Mouse (Mus musculus) T-cell, adult 2 months (primary cell): ENCODE data around the gene Gm609.
"Not testable (repeated sequence)": the region's sequence is repeated elsewhere in the genome, so short reads cannot be mapped to it uniquely, and the experiment has no call there.

Experiments used
- DNase-seq: peaks from one replicate; pipeline ENCODE4 v3.0.0; 2022; ENCODE audit warnings: low spot score

The Gm609 gene

DNA sequence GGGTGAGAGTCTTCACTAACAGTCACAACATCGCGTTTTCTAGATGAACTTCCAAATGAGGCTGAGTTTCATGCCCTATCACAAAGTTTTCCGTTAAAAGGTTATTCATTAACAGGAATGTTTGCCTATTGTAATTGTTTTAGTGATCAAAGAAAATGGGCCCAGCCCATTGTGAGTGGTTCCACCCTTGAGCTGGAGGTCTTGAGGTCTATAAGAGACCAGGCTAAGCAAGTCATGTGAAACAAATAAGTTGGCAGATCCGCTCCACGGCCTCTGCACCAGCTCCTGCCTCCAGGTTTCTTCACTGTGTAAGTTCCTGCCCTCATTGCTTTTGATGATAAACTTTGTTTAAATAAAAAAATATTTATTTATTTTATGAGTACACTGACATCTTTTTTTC is at the start of gene Gm609:
Gm609 (minus strand) TSS at position 43 of the 400 bp plus-strand sequence.
- DNase-seq: no peak

DNA sequence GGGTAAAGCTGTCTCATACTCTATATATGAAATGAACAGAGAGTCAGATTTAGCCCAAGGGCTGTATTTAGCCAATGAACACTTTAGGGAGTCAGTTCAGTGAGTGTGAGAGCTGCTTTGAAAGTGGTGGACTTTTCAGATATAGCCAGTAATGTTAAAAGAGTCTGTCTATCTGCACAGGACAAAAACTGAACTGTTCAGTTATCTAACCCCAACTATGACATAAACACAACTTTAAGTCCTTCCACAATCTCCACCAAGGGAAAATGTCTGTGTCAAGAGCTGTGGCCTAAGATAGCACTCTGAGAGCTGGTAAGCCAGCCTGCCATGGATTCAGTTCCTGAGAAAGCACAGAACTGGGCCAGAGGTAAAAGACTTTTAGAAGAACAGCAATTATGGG is 49.3 kb upstream of the Gm609 start:
- DNase-seq: no peak

DNA sequence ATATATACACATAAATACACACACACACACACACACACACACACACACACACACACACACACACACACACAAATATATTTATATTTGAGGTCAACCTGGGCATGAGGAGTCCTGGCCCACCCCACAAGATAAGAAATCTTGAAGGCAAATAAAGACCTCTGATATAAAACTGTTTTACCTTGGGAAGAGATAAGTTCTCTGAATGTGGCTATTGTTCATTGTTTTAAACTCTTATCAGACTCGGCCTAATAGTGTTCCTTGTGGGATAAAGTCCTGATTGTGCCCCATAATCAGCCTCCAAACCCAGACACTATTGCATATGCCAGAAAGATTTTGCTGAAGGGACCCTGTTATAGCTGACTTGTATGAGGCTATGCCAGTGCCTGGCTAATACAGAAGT is 45.6 kb upstream of the Gm609 start:
- not testable (repeated sequence) for DNase-seq

DNA sequence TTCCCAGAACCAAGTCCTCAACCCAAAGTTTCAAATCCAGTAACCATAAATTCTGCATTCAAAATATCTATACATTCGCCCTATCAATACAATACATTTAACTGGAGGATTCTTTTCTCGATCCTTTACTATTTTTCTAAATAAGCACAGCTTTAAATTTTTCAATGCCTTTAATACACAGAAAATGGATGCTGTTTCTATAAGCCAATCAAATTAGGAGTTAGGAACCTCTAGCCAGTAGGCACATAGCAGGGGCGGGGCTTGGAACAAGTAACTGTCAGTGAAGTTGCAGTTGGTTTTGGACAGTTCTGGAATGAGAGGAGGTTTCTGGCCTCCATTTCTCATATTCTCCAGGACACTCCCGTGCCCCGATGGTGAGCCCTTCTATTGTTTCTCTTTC is 42.2 kb upstream of the Gm609 start, which contains the start of gene Slc9c1:
Slc9c1 (plus strand) TSS at position 301 of the 400 bp plus-strand sequence.
- DNase-seq: no peak

DNA sequence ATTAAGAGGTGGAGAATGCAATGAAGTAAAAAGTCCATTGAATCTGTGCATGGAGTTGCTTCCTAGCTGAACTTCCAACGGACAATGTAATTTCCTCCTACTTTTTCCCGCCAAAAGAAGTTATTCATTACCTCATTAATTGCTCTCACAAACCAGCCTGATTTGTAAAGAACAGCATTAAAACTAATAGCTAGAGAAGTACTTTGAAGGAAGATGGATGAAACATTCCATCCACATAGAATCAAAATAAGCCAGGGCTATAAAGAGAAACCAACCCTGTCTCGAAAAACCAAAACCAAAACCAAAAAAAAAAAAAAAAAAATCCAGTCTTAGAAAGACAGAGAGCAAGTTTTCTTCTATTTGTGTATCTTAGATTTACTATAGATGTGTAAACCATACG is 39.2 kb upstream of the Gm609 start, which contains the start of gene Gm17783:
Gm17783 (minus strand) TSS at position 101 of the 400 bp plus-strand sequence.
- no peak for DNase-seq

DNA sequence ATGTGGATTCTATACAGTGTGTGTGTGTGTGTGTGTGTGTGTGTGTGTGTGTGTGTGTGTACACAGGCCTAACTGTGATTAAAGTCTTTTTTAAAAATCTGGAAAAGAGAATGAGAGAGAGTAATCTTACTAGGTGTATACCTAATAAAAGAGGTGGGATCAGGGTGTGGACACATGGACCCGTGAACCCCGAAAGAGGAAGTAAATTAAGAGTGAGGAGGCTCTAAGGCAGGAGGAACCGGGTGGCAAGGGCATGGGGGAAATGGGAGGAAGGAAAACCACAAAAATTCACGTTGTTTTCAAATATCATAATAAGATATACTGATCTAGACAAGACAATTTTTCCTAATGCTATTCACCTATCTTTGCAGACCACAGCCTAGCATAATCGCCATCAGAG is 32.8 kb upstream of the Gm609 start:
- no peak for DNase-seq

DNA sequence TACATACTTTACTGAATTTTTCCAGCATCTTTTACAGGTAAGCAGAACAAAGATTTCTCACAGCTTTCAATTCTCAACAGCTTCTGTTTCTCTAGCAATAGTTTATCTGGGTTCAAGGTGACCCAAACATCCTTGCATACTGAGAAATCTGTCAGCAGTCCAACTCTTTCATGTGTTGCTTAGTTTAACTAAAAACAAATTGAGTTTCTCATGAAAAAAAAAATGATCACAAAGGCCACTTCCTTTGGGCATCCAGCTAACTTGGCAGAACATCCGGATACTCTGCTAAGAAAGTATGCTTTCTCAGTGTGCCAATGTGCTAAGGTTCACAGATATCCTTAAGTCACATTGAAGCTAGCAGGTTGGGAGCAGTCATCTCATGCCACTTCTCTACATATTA is 2.6 kb upstream of the Gm609 start:
- DNase-seq: no peak

DNA sequence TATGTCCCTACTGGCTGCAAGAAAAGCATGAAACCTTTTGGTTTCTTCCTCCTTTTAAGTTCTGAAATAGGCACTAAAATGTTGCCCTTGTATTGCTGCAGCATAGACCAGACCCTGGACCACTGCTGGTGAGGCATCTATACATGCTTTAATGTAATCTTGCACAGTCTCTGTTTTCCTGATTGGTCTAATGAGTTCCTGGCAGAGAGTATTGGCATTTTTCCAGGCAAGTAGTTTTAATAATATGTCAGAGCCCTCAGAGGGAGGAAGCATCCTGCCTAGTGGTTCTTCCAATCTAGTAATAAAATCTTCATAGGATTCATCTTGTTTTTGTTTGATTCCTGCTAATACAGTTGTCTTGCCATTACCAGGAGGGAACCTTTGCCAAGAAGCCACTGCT is 15.8 kb downstream of the Gm609 start:
- DNase-seq: no peak

DNA sequence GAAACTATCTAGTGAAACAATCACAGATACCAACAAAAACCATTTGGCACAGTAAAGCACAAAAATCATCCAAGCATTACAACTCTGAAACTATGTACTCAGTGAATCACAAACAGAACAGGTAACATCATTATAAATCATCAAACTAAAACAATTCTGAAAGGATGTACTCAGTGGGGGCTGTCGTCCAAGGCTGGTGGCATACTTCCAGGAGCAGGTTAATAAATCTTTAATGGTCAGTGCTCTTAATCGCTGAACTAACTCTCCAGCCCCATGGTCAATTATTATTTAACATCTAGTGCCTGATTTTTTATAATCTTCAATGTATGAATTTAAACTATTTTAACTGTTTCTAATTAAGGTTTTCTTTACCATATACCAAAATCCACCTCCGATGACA is 20.9 kb downstream of the Gm609 start:
- not testable (repeated sequence) for DNase-seq

DNA sequence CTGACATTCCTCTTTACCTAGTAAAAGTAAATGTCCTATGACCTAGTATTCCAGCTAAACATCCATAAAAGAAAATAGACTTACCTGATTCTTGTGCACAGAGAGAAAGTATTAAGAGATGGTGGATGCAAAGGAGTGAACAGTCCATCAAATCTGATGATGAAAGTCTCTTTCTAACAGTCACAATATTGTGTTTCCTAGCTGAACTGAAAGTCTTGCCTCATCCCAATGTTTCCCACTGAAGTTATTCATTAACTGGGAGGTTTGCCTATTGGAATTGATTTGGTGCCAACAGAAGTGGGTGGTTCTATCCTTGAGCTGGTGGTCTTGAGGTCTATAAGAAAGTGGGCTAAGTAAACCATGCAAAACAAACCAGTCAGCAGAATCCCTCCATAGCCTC is 38.0 kb downstream of the Gm609 start:
- DNase-seq: no peak

DNA sequence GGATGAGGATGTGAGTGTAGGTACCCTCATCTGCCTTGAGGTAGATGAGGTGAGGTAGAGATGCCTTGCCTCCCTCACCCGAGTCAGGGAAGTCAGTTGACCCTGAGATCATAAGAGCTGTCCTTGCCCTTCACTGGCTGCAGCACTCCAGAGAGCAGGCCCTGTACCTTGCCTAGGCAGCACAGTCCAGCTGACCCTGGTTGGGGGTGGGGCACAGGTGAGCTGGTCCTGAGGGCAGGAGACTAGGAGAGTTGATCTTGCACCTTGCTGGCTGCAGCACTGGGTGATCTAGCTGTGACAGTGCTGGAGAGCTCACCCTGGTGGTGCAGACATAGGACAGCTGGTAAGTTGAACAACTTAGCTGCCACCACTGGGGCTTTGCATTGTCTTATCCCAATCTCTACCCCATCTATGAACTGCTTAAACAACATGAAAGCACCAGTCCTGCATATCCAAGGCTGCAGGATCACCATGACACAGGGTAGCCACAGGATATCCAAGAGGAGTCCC is 55.5 kb downstream of the Gm609 start:
- no peak for DNase-seq

DNA sequence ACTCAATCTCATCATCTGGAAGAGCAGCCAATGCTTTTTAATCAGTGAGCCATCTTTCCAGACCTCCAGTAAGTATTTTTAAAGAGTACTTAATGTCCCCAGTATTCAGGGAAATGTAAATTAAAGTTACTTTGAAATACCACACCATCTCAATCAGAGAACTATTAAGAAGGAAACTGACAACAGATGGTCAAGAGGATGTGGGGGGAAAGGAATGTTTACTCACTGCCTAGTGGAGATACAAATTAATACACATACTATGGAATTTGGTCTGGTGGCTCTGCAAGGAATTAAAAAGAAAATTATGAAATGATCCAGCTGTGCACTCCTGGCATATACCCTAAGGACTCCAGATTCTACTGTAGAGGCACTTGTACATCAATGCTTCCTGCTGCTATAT is 57.2 kb downstream of the Gm609 start:
- no peak for DNase-seq

DNA sequence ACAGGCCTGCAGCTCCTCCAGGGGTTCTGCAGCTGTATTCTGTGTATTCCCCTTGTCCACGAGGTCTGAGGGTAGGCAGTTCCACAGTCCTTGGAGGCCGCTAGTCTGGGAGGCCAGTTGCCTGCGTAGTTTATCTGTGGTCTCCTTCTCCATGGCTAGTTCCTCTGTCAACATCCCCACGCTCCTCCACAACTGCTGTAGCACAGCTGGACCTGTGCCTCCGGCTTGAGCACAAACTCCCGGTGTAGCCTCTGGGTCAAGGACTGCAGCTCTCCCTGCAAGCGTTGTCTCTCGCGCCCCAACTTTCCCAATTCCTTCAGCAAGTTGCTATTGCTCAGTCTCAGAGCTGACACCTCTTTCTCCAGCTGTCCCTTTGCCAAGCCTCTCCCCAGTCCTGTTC is 65.1 kb downstream of the Gm609 start:
- DNase-seq: no peak

DNA sequence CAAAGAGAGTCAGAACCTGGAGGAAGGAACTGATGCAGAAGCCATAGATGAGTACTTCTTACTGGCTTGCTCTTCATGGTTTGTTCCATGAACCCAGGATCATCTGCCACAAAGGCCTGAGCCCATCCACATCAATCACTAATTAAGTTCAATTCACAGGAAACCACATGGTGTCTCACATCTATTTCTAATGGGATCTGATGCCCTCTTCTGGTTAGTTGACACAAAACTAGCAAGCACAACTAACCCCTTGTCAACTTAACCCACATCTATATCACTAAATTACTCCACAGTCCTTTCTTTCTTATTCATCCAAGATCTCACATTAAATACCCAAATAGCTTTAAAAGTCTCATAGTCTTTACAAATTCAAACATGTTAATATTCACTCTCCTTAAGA is 79.3 kb downstream of the Gm609 start:
- DNase-seq: peak; percentile 18

DNA sequence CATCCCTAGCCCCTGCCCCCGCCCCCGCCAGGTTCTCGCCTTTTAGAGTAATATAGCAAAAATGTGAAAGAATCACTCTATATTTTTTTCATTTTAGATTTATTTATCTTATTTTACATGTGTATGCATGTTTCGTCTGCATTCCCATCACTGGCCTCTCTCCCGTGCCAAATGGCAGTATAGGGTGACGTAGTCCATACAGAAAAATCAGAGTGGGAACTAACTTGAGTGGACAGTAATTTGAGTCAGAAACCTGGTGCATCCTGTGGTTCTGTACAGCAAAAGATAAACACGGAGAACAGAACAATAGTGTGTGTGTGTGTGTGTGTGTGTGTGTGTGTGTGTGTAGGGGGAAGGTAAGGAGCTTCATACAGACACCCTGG is 83.7 kb downstream of the Gm609 start:
- not testable (repeated sequence) for DNase-seq

DNA sequence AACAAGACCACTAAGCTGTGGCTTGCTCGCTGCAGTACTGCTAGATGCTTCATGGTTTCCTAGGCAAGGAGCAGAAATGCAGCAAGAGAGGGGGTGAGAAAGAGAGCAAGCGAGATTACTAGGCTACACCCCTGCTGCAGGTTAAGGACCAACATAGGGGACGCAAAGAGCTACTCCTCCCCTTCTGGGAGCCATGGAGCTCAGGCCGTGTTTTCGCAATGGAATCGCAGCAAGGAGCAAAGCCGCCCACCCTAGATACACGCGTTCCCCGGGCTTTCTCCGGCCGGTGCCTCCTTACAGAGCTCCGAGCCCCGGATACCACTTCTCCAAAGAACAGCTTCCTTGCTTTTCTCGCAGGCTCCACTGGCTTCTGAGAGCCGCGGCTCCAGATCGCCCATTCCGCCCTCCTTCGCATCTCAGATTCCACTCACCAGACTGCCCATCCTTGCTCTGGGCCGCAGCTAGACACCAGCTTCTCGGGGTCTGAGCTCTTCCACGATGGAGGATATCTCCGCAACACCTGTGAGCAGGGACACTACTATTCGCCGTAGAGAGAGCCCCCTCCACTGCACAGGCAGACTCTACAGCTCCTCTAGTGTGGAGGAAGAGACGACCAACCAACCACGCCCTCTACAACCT is 84.2 kb downstream of the Gm609 start, which contains the start of gene Cd200:
Cd200 (minus strand) TSS at position 629 of the 639 bp plus-strand sequence.
- peak; percentile 46 for DNase-seq

DNA sequence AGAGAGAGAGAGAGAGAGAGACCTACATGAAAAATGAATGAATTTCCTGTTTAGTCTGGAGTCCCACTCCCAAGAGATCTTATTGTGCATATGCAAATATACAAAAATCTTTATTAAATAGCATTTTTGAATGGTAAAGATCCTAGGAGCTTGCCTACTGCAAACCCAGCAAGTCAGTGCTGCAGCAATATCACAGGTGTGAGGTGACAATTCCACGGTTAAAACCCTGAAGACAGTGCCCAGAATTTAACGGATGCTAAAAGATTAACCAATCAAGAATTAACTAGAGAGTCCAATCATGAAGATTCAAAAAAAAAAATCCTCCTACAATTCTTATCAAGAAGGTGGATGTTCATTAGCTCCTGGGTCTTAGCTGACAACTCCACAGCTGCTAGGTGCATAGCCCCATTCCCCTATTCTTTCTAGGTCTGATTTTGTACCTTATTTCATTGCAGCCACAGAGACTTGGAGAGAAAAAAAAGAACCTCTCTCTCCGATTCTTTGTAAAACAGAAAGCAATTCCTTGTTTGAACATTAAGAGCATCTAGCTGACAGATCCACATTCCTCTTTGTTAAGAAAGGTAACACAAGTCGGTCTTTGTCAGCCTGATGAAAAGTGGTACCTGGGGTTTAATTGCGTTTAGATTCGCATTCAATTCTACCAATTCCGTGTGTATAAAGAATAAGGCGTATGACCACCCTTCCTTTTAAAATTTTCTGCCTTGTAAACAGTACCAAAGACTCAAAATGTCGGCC is 84.9 kb downstream of the Gm609 start:
- no peak for DNase-seq

DNA sequence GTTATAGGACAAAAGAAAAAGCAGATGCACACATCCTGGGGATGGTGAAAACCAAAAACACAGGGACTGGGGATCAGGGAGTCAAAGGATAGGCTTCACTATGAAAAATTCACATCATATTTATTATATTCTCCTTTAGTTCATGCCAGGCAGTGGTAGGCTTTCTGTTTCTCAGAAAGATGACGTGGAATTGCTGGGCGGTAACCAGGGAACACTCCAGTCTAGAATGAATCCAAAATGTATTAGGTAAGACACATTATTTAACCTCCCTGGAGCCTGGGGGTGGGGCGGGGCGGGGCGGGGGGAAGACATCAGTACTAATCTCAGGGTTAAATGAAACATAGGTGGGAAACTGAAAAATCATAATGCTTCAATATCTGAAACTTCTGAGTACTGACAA is 85.7 kb downstream of the Gm609 start:
- no peak for DNase-seq

DNA sequence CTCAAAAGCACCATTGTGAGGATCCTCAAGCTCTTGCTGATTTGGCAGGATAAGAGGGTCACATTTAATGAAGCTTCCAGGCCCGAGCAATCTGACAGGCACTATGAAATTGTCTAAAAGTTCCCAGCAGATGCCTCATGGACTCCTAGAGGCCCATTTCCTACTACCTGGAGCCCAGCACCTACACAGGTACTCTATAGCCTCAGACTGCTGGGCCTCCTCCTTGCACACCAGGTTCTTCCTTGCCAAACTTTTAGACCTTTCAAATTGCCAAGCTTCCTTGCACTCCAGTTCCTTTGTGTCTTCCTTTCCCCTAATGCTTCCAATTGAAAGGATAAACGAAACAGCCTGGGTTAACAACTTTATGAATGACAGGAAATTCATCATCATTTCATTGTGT is 89.8 kb downstream of the Gm609 start:
- no peak for DNase-seq

DNA sequence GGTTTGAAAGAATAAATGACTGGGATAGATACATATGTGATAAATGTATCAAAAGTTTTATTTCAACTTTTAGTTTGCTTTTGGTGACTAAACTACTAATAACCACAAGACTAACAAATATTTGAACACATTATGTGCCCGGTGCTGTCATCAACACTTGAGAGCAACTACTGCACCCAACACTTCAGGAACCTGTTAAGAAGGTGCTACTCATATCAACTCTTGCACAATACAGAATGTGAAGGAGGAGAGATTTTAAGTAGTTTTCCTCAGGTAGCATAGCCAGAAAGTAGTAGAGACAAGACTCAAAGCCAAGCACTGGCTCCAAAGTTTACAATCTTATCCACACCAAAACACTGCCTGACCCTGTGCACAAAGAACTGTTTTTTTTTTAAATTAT is 90.7 kb downstream of the Gm609 start:
- no peak for DNase-seq

DNA sequence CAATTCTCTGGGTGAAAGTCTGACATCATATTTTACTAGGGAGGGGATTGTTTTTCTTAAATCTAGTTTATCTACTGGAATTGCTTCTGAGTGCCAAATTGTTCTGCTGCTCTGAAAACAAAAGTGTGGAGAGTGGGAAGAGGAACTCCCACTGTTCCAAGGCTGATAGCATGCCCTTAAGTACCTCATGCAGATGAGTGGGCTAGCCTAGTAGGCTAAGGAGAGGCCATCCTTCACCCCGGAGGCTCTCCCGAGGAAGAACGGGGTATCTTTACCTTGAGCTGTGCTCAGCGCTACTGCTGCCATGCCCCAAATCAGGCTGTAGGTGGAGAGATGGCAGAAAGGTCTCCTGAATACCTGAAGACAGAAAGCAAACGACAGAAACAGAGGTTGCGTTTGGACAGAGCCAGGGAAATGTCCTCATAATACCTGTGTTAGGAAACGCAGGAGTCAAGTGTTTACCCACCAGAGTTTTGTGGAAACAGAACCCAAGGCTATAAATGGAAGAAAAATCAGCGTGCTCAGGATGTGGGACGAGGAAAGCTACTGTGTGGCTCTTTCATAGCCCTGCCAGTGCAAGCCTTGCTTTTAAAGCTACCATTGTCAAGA is 92.7 kb downstream of the Gm609 start:
- no peak for DNase-seq

DNA sequence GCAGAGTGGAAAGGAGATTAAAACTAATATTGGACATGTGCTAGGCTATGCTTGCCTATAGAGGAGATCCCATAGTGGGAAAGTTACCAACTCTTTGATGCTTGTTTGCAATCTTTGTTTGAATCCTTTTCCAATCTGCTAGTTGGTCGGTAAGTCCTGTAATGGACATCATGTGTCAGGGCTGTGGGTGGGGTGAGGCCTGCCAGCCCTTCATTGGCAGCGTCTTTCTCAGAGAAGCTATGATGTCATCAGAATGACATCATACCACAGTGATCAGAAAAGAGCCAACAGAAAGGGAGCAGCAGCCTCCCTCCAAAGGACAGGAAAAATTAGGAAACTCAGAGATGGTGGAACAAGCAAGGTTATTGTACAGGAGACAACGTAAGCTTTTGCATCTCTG is 93.4 kb downstream of the Gm609 start:
- DNase-seq: no peak

DNA sequence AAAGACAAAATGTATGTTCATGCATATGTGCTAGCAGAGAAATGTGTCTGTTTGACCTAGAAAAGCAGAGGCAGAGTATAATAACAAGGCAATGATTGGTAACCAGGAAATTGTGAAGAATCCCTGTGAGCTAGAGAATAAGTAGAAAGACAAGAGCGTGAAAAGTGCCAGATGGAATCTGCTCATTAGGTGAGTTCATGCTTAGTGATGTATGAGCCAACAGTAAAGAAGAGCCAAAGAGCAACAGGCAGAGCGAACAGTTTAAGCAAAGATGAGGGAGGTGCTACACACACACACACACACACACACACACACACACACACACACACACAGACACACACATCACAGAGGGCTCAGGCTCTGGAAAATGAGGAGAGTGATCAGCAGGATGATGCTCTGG is 95.3 kb downstream of the Gm609 start:
- no peak for DNase-seq
